Mouse (Mus musculus): ENCODE measurements at regions not wholly inside any gene's neighbourhood (a gene's known extent, or its start where the extent isn't known, plus 50 kb on each side); places are given as distances from the start of the nearest gene placed in this dataset.

- ATAC-seq = no peak
These were observed 605.2 kb upstream of the Nox3 start for GRCm38 (mm10) chr17:4301142-4301853.

- no peak for ATAC-seq
These were observed 615.8 kb upstream of the Nox3 start for GRCm38 (mm10) chr17:4311785-4312379.

- no peak for ATAC-seq
These were observed 623.1 kb upstream of the Nox3 start for GRCm38 (mm10) chr17:4319141-4319540.

GRCm38 (mm10) chr17:4328810-4329209 is 632.7 kb upstream of the Nox3 start:
- ATAC-seq = no peak

- no peak for ATAC-seq
These were observed 635.6 kb upstream of the Nox3 start for GRCm38 (mm10) chr17:4331650-4332049.

GRCm38 (mm10) chr17:4333091-4333490 is 637.0 kb upstream of the Nox3 start:
- no peak for ATAC-seq

GRCm38 (mm10) chr17:4353018-4353417 is 641.1 kb upstream of the Arid1b start:
- no peak for ATAC-seq

GRCm38 (mm10) chr17:4355506-4356218 is 638.5 kb upstream of the Arid1b start:
- no peak for ATAC-seq

GRCm38 (mm10) chr17:4360413-4361320 is 633.5 kb upstream of the Arid1b start:
- ATAC-seq = no peak

- no peak for ATAC-seq
These were observed 628.3 kb upstream of the Arid1b start for GRCm38 (mm10) chr17:4365811-4366210.

- ATAC-seq = no peak
These were observed 613.7 kb upstream of the Arid1b start for GRCm38 (mm10) chr17:4380449-4380848.

- no peak for ATAC-seq
These were observed 613.3 kb upstream of the Arid1b start for GRCm38 (mm10) chr17:4380873-4381272.

GRCm38 (mm10) chr17:4381896-4382685 is 612.0 kb upstream of the Arid1b start:
- no peak for ATAC-seq

GRCm38 (mm10) chr17:4382716-4383115 is 611.4 kb upstream of the Arid1b start:
- ATAC-seq = no peak

- no peak for ATAC-seq
These were observed 606.5 kb upstream of the Arid1b start for GRCm38 (mm10) chr17:4387616-4388015.

- ATAC-seq = no peak
These were observed 604.1 kb upstream of the Arid1b start for GRCm38 (mm10) chr17:4390012-4390411.

GRCm38 (mm10) chr17:4390577-4390976 is 603.6 kb upstream of the Arid1b start:
- no peak for ATAC-seq

GRCm38 (mm10) chr17:4391210-4391609 is 602.9 kb upstream of the Arid1b start:
- ATAC-seq = no peak

GRCm38 (mm10) chr17:4396119-4396518 is 598.0 kb upstream of the Arid1b start:
- no peak for ATAC-seq

- no peak for ATAC-seq
These were observed 576.4 kb upstream of the Arid1b start for GRCm38 (mm10) chr17:4417686-4418085.

- no peak for ATAC-seq
These were observed 569.5 kb upstream of the Arid1b start for GRCm38 (mm10) chr17:4424451-4425168.
